Mouse (Mus musculus) myocyte (in vitro differentiated cells): Measurements from ENCODE around the gene Raf1. TPM values are rescaled to one million over a fixed set of nuclear protein-coding genes. Genes with fewer than 3 reads are reported as not detected.

ENCODE experiments used
- H3K27me3 ChIP-seq: one replicate; pipeline ENCODE4 v1.6.1; 2011; ENCODE audit not compliant: control insufficient read depth, insufficient read depth, insufficient read length
- H3K36me3 ChIP-seq: one replicate; pipeline ENCODE4 v1.6.1; 2011; ENCODE audit not compliant: control insufficient read depth, insufficient read depth
- H3K4me2 ChIP-seq: one replicate; pipeline ENCODE4 v1.6.1; 2011; ENCODE audit warnings: low read depth, control low read depth
- H3K4me3 ChIP-seq: one replicate; pipeline ENCODE4 v1.5.1; 2011; ENCODE audit warnings: mild to moderate bottlenecking, control low read depth, moderate library complexity
- H3K79me2 ChIP-seq: one replicate; pipeline ENCODE4 v1.6.1; 2011; ENCODE audit not compliant: control insufficient read depth, insufficient read depth
- H3ac ChIP-seq: one replicate; pipeline ENCODE4 v1.6.1; 2011; ENCODE audit not compliant: control insufficient read depth, insufficient read length
- CEBPB ChIP-seq: IDR thresholded peaks from 2 replicates; pipeline ENCODE4 v1.6.1; 2011; ENCODE audit warnings: mild to moderate bottlenecking, moderate library complexity; ENCODE audit not compliant: poor library complexity, insufficient read depth, severe bottlenecking
- E2F4 ChIP-seq: IDR thresholded peaks from one replicate; pipeline ENCODE4 v1.6.1; 2011; ENCODE audit warnings: mild to moderate bottlenecking, control low read depth, moderate library complexity; ENCODE audit not compliant: insufficient read depth
- MAX ChIP-seq: IDR thresholded peaks from one replicate; pipeline ENCODE4 v1.6.1; 2011; ENCODE audit warnings: low read depth, mild to moderate bottlenecking, control low read depth
- MYOD1 ChIP-seq, 3 experiments: IDR thresholded peaks; one replicate each; pipeline ENCODE4 v1.6.1; 2011; ENCODE audit warnings: control low read depth in 2 of 3, low read depth in 2 of 3, mild to moderate bottlenecking in 2 of 3, moderate library complexity in 1 of 3; ENCODE audit not compliant: insufficient read length in 2 of 3, control insufficient read depth in 1 of 3
- MYOG ChIP-seq, 3 experiments: IDR thresholded peaks; one replicate each; pipeline ENCODE4 v1.6.1; 2011; ENCODE audit warnings: control low read depth in 2 of 3, low read depth in 2 of 3, mild to moderate bottlenecking in 2 of 3; ENCODE audit not compliant: insufficient read length in 2 of 3, control insufficient read depth in 1 of 3, insufficient read depth in 1 of 3
- POLR2A ChIP-seq: IDR thresholded peaks from one replicate; pipeline ENCODE4 v1.6.1; 2011; ENCODE audit warnings: low read depth, mild to moderate bottlenecking, control low read depth, moderate library complexity; ENCODE audit not compliant: insufficient read length
- POLR2AphosphoS2 ChIP-seq: IDR thresholded peaks from one replicate; pipeline ENCODE4 v1.6.1; 2011; ENCODE audit warnings: low read depth, control low read depth; ENCODE audit not compliant: insufficient read length
- REST ChIP-seq: IDR thresholded peaks from one replicate; pipeline ENCODE4 v1.6.1; 2011; ENCODE audit warnings: mild to moderate bottlenecking, control low read depth, moderate library complexity; ENCODE audit not compliant: insufficient read depth, insufficient read length
- SRF ChIP-seq: IDR thresholded peaks from one replicate; pipeline ENCODE4 v1.6.1; 2011; ENCODE audit warnings: low read depth; ENCODE audit not compliant: control insufficient read depth, insufficient read length
- TCF12 ChIP-seq: IDR thresholded peaks from one replicate; pipeline ENCODE4 v1.6.1; 2011; ENCODE audit warnings: mild to moderate bottlenecking, control low read depth; ENCODE audit not compliant: poor library complexity, insufficient read depth, severe bottlenecking
- TCF3 ChIP-seq: IDR thresholded peaks from one replicate; pipeline ENCODE4 v1.6.1; 2011; ENCODE audit warnings: low read depth, control low read depth; ENCODE audit not compliant: insufficient read length
- USF1 ChIP-seq: IDR thresholded peaks from one replicate; pipeline ENCODE4 v1.6.1; 2011; ENCODE audit warnings: low read depth, mild to moderate bottlenecking, control low read depth, moderate library complexity
- polyA plus RNA-seq: library from polyadenylated mRNA; unstranded; fragments of >200 nt; fragmentation: generic; extraction: Trizol; gene quantifications from one replicate; pipeline ENCODE4 v1.2.1, GENCODE M21; 2012; ENCODE audit warnings: missing spikeins

Gene Raf1
- polyA plus RNA-seq, 1 experiment: 81.2 TPM

DNA sequence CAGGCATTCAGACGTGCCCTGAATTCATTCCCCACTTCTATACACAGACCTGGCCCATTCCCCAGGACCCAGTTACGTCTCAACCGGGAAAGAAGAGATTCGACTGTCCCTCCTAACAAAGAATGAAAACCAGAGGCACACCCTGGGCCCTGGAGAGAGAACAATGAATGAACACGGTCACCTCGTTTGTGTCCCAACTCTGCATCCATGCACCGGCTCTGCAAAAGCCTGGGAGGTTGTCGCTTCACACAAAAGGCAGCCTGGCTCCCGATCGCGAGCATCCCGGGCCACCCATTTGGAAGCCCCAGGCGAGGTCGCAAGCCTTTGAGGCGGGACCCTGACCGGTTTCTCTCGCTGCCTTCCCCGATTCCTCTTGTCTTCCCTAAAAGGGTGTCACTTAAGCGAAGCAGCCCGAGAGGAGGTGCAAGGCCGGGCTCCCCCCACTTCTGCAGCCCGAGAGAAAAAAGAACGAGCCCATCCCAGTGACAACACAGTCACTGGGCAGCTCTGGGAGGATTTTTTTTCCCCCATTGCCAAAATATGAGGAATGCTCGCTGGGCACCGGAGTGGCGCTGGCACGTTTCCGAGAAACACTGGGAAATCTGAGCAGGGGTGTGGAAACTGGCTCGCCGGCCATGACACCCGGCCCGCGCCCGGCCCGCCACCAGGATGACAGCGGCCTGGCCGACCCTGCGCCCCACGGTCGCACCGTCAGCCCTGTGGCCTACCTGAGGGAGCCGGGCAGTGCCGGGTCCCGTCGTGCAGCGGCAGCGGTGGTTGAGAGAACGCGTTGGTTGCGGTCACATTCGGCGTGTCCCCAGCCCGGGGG is 713 bp downstream of the Raf1 start:
- H3K27me3 ChIP-seq: no peaks in the 10 kb centered on the region
- H3K79me2 ChIP-seq: peaks cover 54% of the 10 kb centered on the region
- H3ac ChIP-seq: peak overlapping the region; percentile 80
- peak overlapping the region; percentile 95 for H3K4me2 ChIP-seq
- H3K36me3 ChIP-seq: no peaks in the 10 kb centered on the region
- TF ChIP-seq POLR2A (no peak), REST (no peak), E2F4 (no peak), MAX (no peak)
- H3K4me3 ChIP-seq: peak overlapping the region; percentile 88

DNA sequence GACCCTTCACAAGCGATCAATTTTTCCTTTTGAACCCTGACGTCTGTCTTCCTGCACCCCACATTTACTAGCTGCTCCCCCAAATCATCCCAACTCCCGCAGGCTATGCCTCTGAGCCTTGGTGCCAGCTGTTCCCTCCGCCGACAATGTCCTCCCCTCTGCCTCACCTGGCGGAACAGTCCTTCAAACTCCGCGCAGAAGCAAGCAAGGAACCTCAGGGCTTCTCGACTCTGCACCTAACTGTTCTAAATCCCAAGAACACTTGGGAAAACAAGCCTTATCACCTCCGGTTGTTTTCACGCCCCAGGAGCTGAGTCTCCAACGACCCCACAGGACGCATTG is 1.3 kb downstream of the Raf1 start:
- Histone ChIP-seq H3K27me3 (no peaks in the 10 kb centered on the region), H3ac (peak overlapping the region; percentile 80), H3K79me2 (peaks cover 60% of the 10 kb centered on the region), H3K36me3 (no peaks in the 10 kb centered on the region), H3K4me3 (peak overlapping the region; percentile 88), H3K4me2 (peak overlapping the region; percentile 95)
- TF ChIP-seq MAX (no peak), E2F4 (no peak), TCF12 (no peak), POLR2A (no peak), MYOG (IDR thresholded peaks at IDR 0.05; ENCODE audit: control insufficient read depth in 1 of 3, insufficient read depth in 1 of 3, insufficient read length in 2 of 3, low read depth in 2 of 3) (peak in 1 of 3 experiments; percentile 26), MYOD1 (IDR thresholded peaks at IDR 0.05; ENCODE audit: control insufficient read depth in 1 of 3, insufficient read length in 2 of 3, low read depth in 2 of 3) (peak in 1 of 3 experiments; percentile 38), TCF3 (no peak)

DNA sequence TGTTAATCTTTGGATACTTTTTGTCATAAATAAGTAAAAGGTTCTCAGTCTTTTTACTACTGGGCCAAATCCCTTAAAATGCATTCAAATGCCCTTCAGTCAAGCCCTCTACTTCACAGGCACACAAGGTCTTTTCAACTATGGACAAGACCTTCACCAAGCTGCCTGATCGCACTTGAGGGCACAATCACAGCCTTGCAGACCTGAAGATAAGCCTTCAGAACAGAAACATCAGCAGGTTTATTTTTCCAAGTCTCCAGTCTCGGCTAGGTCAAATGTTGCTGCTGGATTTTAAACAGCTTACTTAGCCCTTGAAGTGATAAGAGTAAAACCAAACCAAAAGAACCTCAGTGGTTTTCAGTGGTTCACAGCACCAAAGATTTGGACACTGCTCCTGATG is 2.1 kb downstream of the Raf1 start:
- peak overlapping the region; percentile 88 for H3K4me3 ChIP-seq

DNA sequence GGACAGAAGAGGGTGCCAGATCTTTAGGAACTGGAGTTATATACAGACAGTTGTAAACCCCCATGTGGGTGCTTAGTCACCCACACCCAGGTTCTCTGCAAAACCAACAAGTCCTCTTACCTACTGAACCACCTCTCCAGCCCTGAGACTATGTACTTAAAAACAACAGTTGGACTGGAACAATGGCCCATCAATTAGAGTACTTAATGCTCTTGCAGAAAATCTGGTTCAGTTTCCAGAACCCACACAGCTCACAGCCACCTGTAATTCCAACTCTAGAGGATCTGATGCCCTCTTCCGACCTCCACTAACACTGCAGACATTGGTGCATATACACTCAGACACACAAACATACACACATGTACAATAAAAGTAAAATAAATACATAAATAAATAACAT is 3.7 kb downstream of the Raf1 start:
- Histone ChIP-seq H3K79me2 (peaks cover 84% of the 10 kb centered on the region), H3K27me3 (no peaks in the 10 kb centered on the region), H3K36me3 (no peaks in the 10 kb centered on the region), H3ac (no peak overlapping the region), H3K4me3 (no peak overlapping the region), H3K4me2 (no peak overlapping the region)
- TF ChIP-seq TCF3 (no peak), MYOD1 (IDR thresholded peaks at IDR 0.05; ENCODE audit: control insufficient read depth in 1 of 3, insufficient read length in 2 of 3, low read depth in 2 of 3) (no peak), TCF12 (no peak), E2F4 (no peak), REST (no peak), USF1 (no peak), CEBPB (no peak), POLR2AphosphoS2 (no peak), POLR2A (no peak), MAX (no peak), SRF (no peak), MYOG (IDR thresholded peaks at IDR 0.05; ENCODE audit: control insufficient read depth in 1 of 3, insufficient read depth in 1 of 3, insufficient read length in 2 of 3, low read depth in 2 of 3) (no peak)

More for the DNA sequence above, 2.1 kb downstream of the Raf1 start:
- Histone ChIP-seq H3K27me3 (no peaks in the 10 kb centered on the region), H3K79me2 (peaks cover 68% of the 10 kb centered on the region), H3K36me3 (no peaks in the 10 kb centered on the region), H3K4me2 (peak overlapping the region; percentile 95), H3ac (no peak overlapping the region)
- TF ChIP-seq MYOD1 (IDR thresholded peaks at IDR 0.05; ENCODE audit: control insufficient read depth in 1 of 3, insufficient read length in 2 of 3, low read depth in 2 of 3) (no peak), SRF (no peak)

DNA sequence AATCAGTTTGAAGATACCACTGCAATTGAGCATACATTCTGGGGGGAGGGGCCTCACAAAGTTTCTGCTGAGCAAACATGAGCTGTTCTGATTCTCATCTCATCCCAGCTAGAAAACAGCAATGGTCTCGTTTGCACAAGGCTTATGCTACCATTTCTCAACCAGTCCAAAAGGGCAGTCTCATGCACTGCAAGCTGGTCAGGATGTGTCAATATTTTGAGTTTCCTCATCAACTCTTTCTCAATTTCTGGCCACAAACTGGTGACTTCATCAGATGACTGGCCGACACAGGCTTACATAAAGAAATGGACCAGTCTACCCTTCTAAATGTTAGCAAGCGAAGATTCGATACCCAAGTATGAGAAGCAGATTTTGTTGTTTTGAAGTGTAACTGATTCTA is 9.8 kb downstream of the Raf1 start:
- H3K36me3 ChIP-seq: peaks cover 10% of the 10 kb centered on the region
- peaks cover 100% of the 10 kb centered on the region for H3K79me2 ChIP-seq
- no peak overlapping the region for H3K4me3 ChIP-seq
- TF ChIP-seq MYOD1 (IDR thresholded peaks at IDR 0.05; ENCODE audit: control insufficient read depth in 1 of 3, insufficient read length in 2 of 3, low read depth in 2 of 3): no peak
- 0 out of 2 replicates have a peak, but pooled peaks have one; percentile 44 for TF ChIP-seq CEBPB
- no peak overlapping the region for H3K4me2 ChIP-seq
- no peak overlapping the region for H3ac ChIP-seq
- H3K27me3 ChIP-seq: no peaks in the 10 kb centered on the region

DNA sequence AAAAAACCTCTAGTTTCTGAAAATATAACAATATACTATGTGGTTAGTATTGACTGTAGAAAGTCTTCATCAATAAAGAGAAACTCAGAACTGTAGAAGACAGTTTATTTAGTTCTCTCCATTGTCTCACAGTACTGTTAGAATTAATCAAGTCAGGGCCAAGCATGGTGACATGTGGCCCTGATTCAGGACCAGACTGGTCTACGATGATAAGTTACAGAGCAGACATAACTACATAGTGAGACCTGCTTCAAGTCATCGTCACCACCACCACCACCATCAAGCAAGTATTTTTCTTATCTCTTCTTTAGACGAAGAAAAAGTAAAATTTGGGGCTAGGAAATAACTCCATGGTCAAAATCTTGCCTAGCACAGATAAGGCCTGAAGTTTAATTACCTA is 12.2 kb downstream of the Raf1 start:
- H3K4me3 ChIP-seq: no peak overlapping the region
- TF ChIP-seq MYOG (IDR thresholded peaks at IDR 0.05; ENCODE audit: control insufficient read depth in 1 of 3, insufficient read depth in 1 of 3, insufficient read length in 2 of 3, low read depth in 2 of 3) (no peak), POLR2A (no peak), TCF3 (no peak), SRF (no peak), MYOD1 (IDR thresholded peaks at IDR 0.05; ENCODE audit: control insufficient read depth in 1 of 3, insufficient read length in 2 of 3, low read depth in 2 of 3) (no peak), E2F4 (no peak), MAX (no peak), POLR2AphosphoS2 (no peak), TCF12 (no peak), USF1 (no peak), CEBPB (no peak), REST (no peak)
- no peak overlapping the region for H3ac ChIP-seq
- H3K27me3 ChIP-seq: no peaks in the 10 kb centered on the region
- H3K79me2 ChIP-seq: peaks cover 100% of the 10 kb centered on the region
- H3K4me2 ChIP-seq: no peak overlapping the region
- peaks cover 10% of the 10 kb centered on the region for H3K36me3 ChIP-seq
